Mouse (Mus musculus) testis, adult 2 months (tissue): Measurements from ENCODE around the gene Map2k3.

Experiments used
- CTCF ChIP-seq: fragments of 200-500 bp; IDR thresholded peaks from 2 replicates; pipeline ENCODE4 v1.5.1; 2012; ENCODE audit warnings: low read depth, mild to moderate bottlenecking, inconsistent platforms, low read length, moderate library complexity; ENCODE audit not compliant: control insufficient read depth, insufficient read depth, insufficient replicate concordance
- POLR2A ChIP-seq: fragments of 200-500 bp; IDR thresholded peaks from 2 replicates; pipeline ENCODE4 v1.6.1; 2012; ENCODE audit warnings: low read depth, mild to moderate bottlenecking, inconsistent platforms, low read length, moderate library complexity; ENCODE audit not compliant: control insufficient read depth

- TF ChIP-seq CTCF (no peak), POLR2A (no peak)
Measured at GRCm38 (mm10) chr11:60966974-60967373, 35.1 kb downstream of the Map2k3 start.
